Mouse (Mus musculus) lung, postnatal 0 days (tissue): Measurements from ENCODE around the gene G6pc.
"Not testable (repeated sequence)": the region's sequence is repeated elsewhere in the genome, so short reads cannot be mapped to it uniquely, and the experiment has no call there.

Source experiments
- CTCF ChIP-seq: IDR thresholded peaks from 2 replicates; pipeline ENCODE4 v1.5.1; 2016; ENCODE audit warnings: antibody characterized with exemption, mild to moderate bottlenecking
- EP300 ChIP-seq: IDR thresholded peaks from 2 replicates; pipeline ENCODE4 v1.6.1; 2016; ENCODE audit warnings: antibody characterized with exemption, mild to moderate bottlenecking, control low read depth

GRCm38 (mm10) chr11:101330961-101331360 lies 36.4 kb upstream of the G6pc start:
- TF ChIP-seq CTCF, EP300: not testable (repeated sequence)
